Mouse (Mus musculus): ENCODE results near the gene Col4a4.

Gene Col4a4

GRCm38 (mm10) chr1:82427729-82428128 is 158.9 kb downstream of the Col4a4 start:
- in situ Hi-C loops (cut with MboI, MseI) = loop anchor here (25.0 kb wide), 1 partner anchor 1115 kb away; no protein-coding TSS in a partner anchor

GRCm38 (mm10) chr1:82415641-82416040 is 171.0 kb downstream of the Col4a4 start:
- in situ Hi-C loops (cut with MboI, MseI) = no loop called here

- in situ Hi-C loops (cut with MboI, MseI) = no loop called here
These were observed 172.1 kb downstream of the Col4a4 start for GRCm38 (mm10) chr1:82414434-82415045.

GRCm38 (mm10) chr1:82412085-82412484 is 174.6 kb downstream of the Col4a4 start:
- in situ Hi-C loops (cut with MboI, MseI) = no loop called here

- in situ Hi-C loops (cut with MboI, MseI) = no loop called here
These were observed 175.1 kb downstream of the Col4a4 start for GRCm38 (mm10) chr1:82411521-82411920.

- in situ Hi-C loops (cut with MboI, MseI) = no loop called here
These were observed 176.1 kb downstream of the Col4a4 start for GRCm38 (mm10) chr1:82410548-82410947.

GRCm38 (mm10) chr1:82409271-82409670 is 177.4 kb downstream of the Col4a4 start:
- in situ Hi-C loops (cut with MboI, MseI) = no loop called here

GRCm38 (mm10) chr1:82407786-82408185 is 178.9 kb downstream of the Col4a4 start:
- in situ Hi-C loops (cut with MboI, MseI) = no loop called here
